Mouse (Mus musculus): ENCODE measurements around the gene Ptpn3. TPM values are rescaled to one million over a fixed set of nuclear protein-coding genes. Genes with fewer than 3 reads are reported as not detected.

The Ptpn3 gene
- total and polyA plus RNA-seq, 3 experiments = 4.7 to 8.4 TPM; not detected in 1

GRCm38 (mm10) chr4:57300469-57301409, 898 bp downstream of the Ptpn3 start:
- H3K27me3 ChIP-seq (ENCODE audit: control insufficient read depth in 1 of 2, insufficient read depth in 2 of 2, low read length in 2 of 2) = no peaks in the 10 kb centered on the region
- H3K79me2 ChIP-seq (ENCODE audit: control insufficient read depth, insufficient read depth, low read length, poor library complexity) = peaks cover 3% of the 10 kb centered on the region; the same call in 1 of the 2 replicates
- peaks cover 2 to 7% of the 10 kb centered on the region in 2 experiments for H3K4me1 ChIP-seq (ENCODE audit: control insufficient read depth in 1 of 2, insufficient read depth in 2 of 2, low read length in 2 of 2)
- peak; percentile 68 for DNase-seq (ENCODE audit: low read depth, low spot score)
- H3K27ac ChIP-seq (ENCODE audit: control insufficient read depth, low read depth, low read length) = peak overlapping the region; percentile 71
- peak overlapping the region; percentile 69 to 71 for H3K4me3 ChIP-seq (ENCODE audit: control insufficient read depth in 1 of 2, insufficient read depth in 1 of 2, low read depth in 2 of 2, low read length in 2 of 2)
- no peaks in the 10 kb centered on the region for H3K9me3 ChIP-seq (replicated peaks; ENCODE audit: insufficient read depth, low read length)
- H3K36me3 ChIP-seq (ENCODE audit: control insufficient read depth in 1 of 2, insufficient read depth in 2 of 2, low read length in 2 of 2) = peaks cover 0 to 5% of the 10 kb centered on the region in 2 experiments; a peak in 2 of 4 replicates
- H3K9ac ChIP-seq (ENCODE audit: control insufficient read depth, low read depth, low read length, poor library complexity, severe bottlenecking) = peak overlapping the region; percentile 83
- TF ChIP-seq USF2 (IDR thresholded peaks at IDR 0.05; ENCODE audit: borderline replicate concordance in 1 of 2, insufficient read depth in 1 of 2, low read depth in 1 of 2, low read length in 2 of 2) = 0 out of 4 replicates have a peak, but pooled peaks of 1 of the 2 experiments have one; percentile 16
- TF ChIP-seq ELF1 (IDR thresholded peaks at IDR 0.05; ENCODE audit: low read depth, low read length) = 0 out of 2 replicates have a peak, but pooled peaks have one; percentile 43
- TF ChIP-seq ZKSCAN1 (IDR thresholded peaks at IDR 0.05; ENCODE audit: low read depth, low read length) = peak; percentile 97
- 0 out of 2 replicates have a peak, but pooled peaks have one; percentile 15 for TF ChIP-seq UBTF (IDR thresholded peaks at IDR 0.05; ENCODE audit: borderline replicate concordance, insufficient read depth, low read depth, low read length)
- TF ChIP-seq E2F4 (IDR thresholded peaks at IDR 0.05; ENCODE audit: borderline replicate concordance, low read depth, low read length) = 0 out of 2 replicates have a peak, but pooled peaks have one; percentile 21
- TF ChIP-seq POLR2A (IDR thresholded peaks at IDR 0.05; ENCODE audit: control insufficient read depth in 1 of 2, insufficient read depth in 1 of 2, low read depth in 1 of 2, low read length in 2 of 2, poor library complexity in 1 of 2) = peak in 1 of 2 experiments; percentile 18; a peak in 1 of 4 replicates
- no peak for TF ChIP-seq ZMIZ1 (IDR thresholded peaks at IDR 0.05; ENCODE audit: low read depth, low read length)
- no peak for TF ChIP-seq NELFE (IDR thresholded peaks at IDR 0.05; ENCODE audit: low read depth, low read length)
- TF ChIP-seq USF1 (IDR thresholded peaks at IDR 0.05; ENCODE audit: low read depth, low read length) = peak; percentile 50; the same call in 1 of the 2 replicates
- TF ChIP-seq ZNF384 (IDR thresholded peaks at IDR 0.05; ENCODE audit: low read depth, low read length) = no peak
- peak in 2 of 3 experiments; percentile 4 to 8; a peak in 1 of 6 replicates for TF ChIP-seq CTCF (IDR thresholded peaks at IDR 0.05 in 2 of 3, conservative IDR thresholded peaks at IDR 0.05 in 1 of 3; ENCODE audit: control insufficient read depth in 1 of 3, insufficient read depth in 1 of 3, low read depth in 2 of 3, low read length in 3 of 3, poor library complexity in 1 of 3, severe bottlenecking in 1 of 3)

- Histone ChIP-seq H3K27me3 (ENCODE audit: control insufficient read depth in 1 of 2, insufficient read depth in 2 of 2, low read length in 2 of 2) (no peaks in the 10 kb centered on the region), H3K36me3 (ENCODE audit: control insufficient read depth in 1 of 2, insufficient read depth in 2 of 2, low read length in 2 of 2) (no peaks in the 10 kb centered on the region), H3K9me3 (replicated peaks; ENCODE audit: insufficient read depth, low read length) (no peaks in the 10 kb centered on the region), H3K9ac (ENCODE audit: control insufficient read depth, low read depth, low read length, poor library complexity, severe bottlenecking) (peak overlapping the region; percentile 83), H3K4me3 (ENCODE audit: control insufficient read depth in 1 of 2, insufficient read depth in 1 of 2, low read depth in 2 of 2, low read length in 2 of 2) (peak overlapping the region; percentile 71 to 94), H3K4me1 (ENCODE audit: control insufficient read depth in 1 of 2, insufficient read depth in 2 of 2, low read length in 2 of 2) (peaks cover 0 to 8% of the 10 kb centered on the region in 2 experiments; a peak in 2 of 4 replicates), H3K27ac (ENCODE audit: control insufficient read depth, low read depth, low read length) (peak overlapping the region; percentile 71), H3K79me2 (ENCODE audit: control insufficient read depth, insufficient read depth, low read length, poor library complexity) (peaks cover 3% of the 10 kb centered on the region; the same call in 1 of the 2 replicates)
- peak; percentile 60 for DNase-seq (ENCODE audit: low read depth, low spot score)
- TF ChIP-seq CHD2 (IDR thresholded peaks at IDR 0.05; ENCODE audit: low read length) (no peak), BHLHE40 (IDR thresholded peaks at IDR 0.05; ENCODE audit: borderline replicate concordance, low read depth, low read length) (no peak), UBTF (IDR thresholded peaks at IDR 0.05; ENCODE audit: borderline replicate concordance, insufficient read depth, low read depth, low read length) (peak; percentile 45; the same call in 1 of the 2 replicates), CTCF (IDR thresholded peaks at IDR 0.05 in 2 of 3, conservative IDR thresholded peaks at IDR 0.05 in 1 of 3; ENCODE audit: control insufficient read depth in 1 of 3, insufficient read depth in 1 of 3, low read depth in 2 of 3, low read length in 3 of 3, poor library complexity in 1 of 3, severe bottlenecking in 1 of 3) (peak in 1 of 3 experiments; percentile 14; a peak in 1 of 6 replicates), NRF1 (IDR thresholded peaks at IDR 0.05; ENCODE audit: insufficient read depth, low read depth, low read length, poor library complexity, severe bottlenecking) (peak; percentile 63; the same call in 1 of the 2 replicates), POLR2A (IDR thresholded peaks at IDR 0.05; ENCODE audit: control insufficient read depth in 1 of 2, insufficient read depth in 1 of 2, low read depth in 1 of 2, low read length in 2 of 2, poor library complexity in 1 of 2) (peak; percentile 37 to 41; a peak in 2 of 4 replicates), ZKSCAN1 (IDR thresholded peaks at IDR 0.05; ENCODE audit: low read depth, low read length) (no peak), NELFE (IDR thresholded peaks at IDR 0.05; ENCODE audit: low read depth, low read length) (peak; percentile 15), CHD1 (IDR thresholded peaks at IDR 0.05; ENCODE audit: low read depth, low read length) (no peak), SIN3A (IDR thresholded peaks at IDR 0.05; ENCODE audit: low read length) (0 out of 2 replicates have a peak, but pooled peaks have one; percentile 41), ZNF384 (IDR thresholded peaks at IDR 0.05; ENCODE audit: low read depth, low read length) (no peak), USF1 (IDR thresholded peaks at IDR 0.05; ENCODE audit: low read depth, low read length) (no peak)
These were observed 1.8 kb downstream of the Ptpn3 start for GRCm38 (mm10) chr4:57299701-57300468.
